Mouse (Mus musculus) embryonic fibroblast, embryonic 13.5 days (primary cell): Measurements from ENCODE around the gene Ntsr1.

Source experiments
- CTCF ChIP-seq: IDR thresholded peaks from 2 replicates; pipeline ENCODE4 v1.5.1; 2011; ENCODE audit warnings: mild to moderate bottlenecking, control low read depth, low read length, moderate library complexity, borderline replicate concordance; ENCODE audit not compliant: insufficient read depth
- POLR2A ChIP-seq: IDR thresholded peaks from 2 replicates; pipeline ENCODE4 v1.6.1; 2011; ENCODE audit warnings: low read depth, mild to moderate bottlenecking, control low read depth, low read length, moderate library complexity

DNA sequence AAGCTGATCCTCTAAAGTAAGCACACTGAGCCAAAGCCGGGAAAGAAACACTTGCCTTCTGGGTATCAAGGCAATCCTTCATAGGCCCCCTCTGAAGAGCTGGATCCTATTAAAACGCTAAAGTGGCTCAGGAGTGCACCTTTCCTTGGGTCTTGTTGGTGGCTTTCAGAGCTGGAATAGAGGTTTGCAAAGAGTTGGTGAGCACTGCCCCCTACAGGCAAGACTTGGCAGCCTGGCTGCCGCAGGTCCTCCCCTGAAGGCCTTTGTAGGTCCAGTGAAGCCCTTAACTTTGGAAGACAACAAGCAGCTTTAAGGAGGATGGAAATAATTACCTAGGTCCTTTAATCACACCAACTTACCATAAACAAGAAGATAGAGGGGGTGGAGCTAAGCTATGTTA, 78.9 kb downstream of the Ntsr1 start:
- TF ChIP-seq POLR2A, result no peak
- peak; percentile 72 for TF ChIP-seq CTCF
